Mouse (Mus musculus) induced T-regulatory cell, adult 2 months (primary cell): ENCODE data around the gene Frmd4b.

ENCODE experiments used
- DNase-seq: peaks from one replicate; pipeline ENCODE4 v3.0.0-alpha.2; 2012; ENCODE audit warnings: low read depth

Gene Frmd4b

GRCm38 (mm10) chr6:97356612-97357011, 260.7 kb downstream of the Frmd4b start:
- no peak for DNase-seq

- no peak for DNase-seq
These were observed 262.2 kb downstream of the Frmd4b start for GRCm38 (mm10) chr6:97355141-97355540.

- peak; percentile 76 for DNase-seq
These were observed 263.4 kb downstream of the Frmd4b start for GRCm38 (mm10) chr6:97353933-97354332.

GRCm38 (mm10) chr6:97353371-97353770, 264.0 kb downstream of the Frmd4b start:
- DNase-seq, result peak; percentile 62

- DNase-seq, result peak; percentile 75
These were observed 264.7 kb downstream of the Frmd4b start for GRCm38 (mm10) chr6:97352505-97353154.

GRCm38 (mm10) chr6:97349355-97350138, 267.8 kb downstream of the Frmd4b start:
- no peak for DNase-seq

- DNase-seq, result no peak
These were observed 270.4 kb downstream of the Frmd4b start for GRCm38 (mm10) chr6:97346932-97347331.

- no peak for DNase-seq
These were observed 270.8 kb downstream of the Frmd4b start for GRCm38 (mm10) chr6:97346527-97346926.

GRCm38 (mm10) chr6:97345921-97346320, 271.4 kb downstream of the Frmd4b start:
- no peak for DNase-seq

GRCm38 (mm10) chr6:97342185-97342584, 275.2 kb downstream of the Frmd4b start:
- DNase-seq, result no peak

- DNase-seq, result no peak
These were observed 275.7 kb downstream of the Frmd4b start for GRCm38 (mm10) chr6:97341628-97342027.

GRCm38 (mm10) chr6:97341148-97341547, 276.2 kb downstream of the Frmd4b start:
- no peak for DNase-seq

GRCm38 (mm10) chr6:97340211-97340791, 277.0 kb downstream of the Frmd4b start:
- DNase-seq, result no peak

- DNase-seq, result no peak
These were observed 278.1 kb downstream of the Frmd4b start for GRCm38 (mm10) chr6:97339271-97339681.

GRCm38 (mm10) chr6:97338843-97339242, 278.5 kb downstream of the Frmd4b start:
- DNase-seq, result no peak

GRCm38 (mm10) chr6:97333323-97333722, 284.0 kb downstream of the Frmd4b start:
- no peak for DNase-seq

GRCm38 (mm10) chr6:97323951-97324350, 293.4 kb downstream of the Frmd4b start:
- DNase-seq, result no peak

- DNase-seq, result peak; percentile 39
These were observed 295.2 kb downstream of the Frmd4b start for GRCm38 (mm10) chr6:97322126-97322525.

- DNase-seq, result peak; percentile 80
These were observed 296.2 kb downstream of the Frmd4b start for GRCm38 (mm10) chr6:97321156-97321555.

- peak; percentile 16 for DNase-seq
These were observed 298.3 kb downstream of the Frmd4b start for GRCm38 (mm10) chr6:97319081-97319480.

GRCm38 (mm10) chr6:97317956-97318355, 299.4 kb downstream of the Frmd4b start:
- peak; percentile 52 for DNase-seq

- DNase-seq, result no peak
These were observed 300.6 kb downstream of the Frmd4b start for GRCm38 (mm10) chr6:97316716-97317115.

GRCm38 (mm10) chr6:97315311-97315710, 302.0 kb downstream of the Frmd4b start:
- DNase-seq, result peak; percentile 20
